ENCODE assay signal across 19 mouse cellular contexts in genomic region chr10:76259566-76260232, GRCm38 (mm10). TPM values are rescaled to one million over a fixed set of nuclear protein-coding genes. Genes with fewer than 3 reads are reported as not detected.
A peak's percentile ranks its signal among the peaks of the same experiment; 100 is the strongest.
DNase-seq lines count a peak whose midpoint lies in the region; ATAC-seq and TF ChIP-seq lines count a peak whose summit lies in the region.
"Had no signal": no experiment of that assay in that cellular context is flagged by ENCODE, and none has a peak within 500 bp of the region (broad histone marks: within the 10 kb centered on the region; RNA-seq: fewer than 3 reads in every experiment).

No protein-coding gene starts in this region.

- H3K4me3 ChIP-seq in hindbrain, embryonic 11.5 days (ENCODE audit: low read depth, low read length) = no peak overlapping the region
- H3K4me3 ChIP-seq in hindbrain, postnatal 0 days (ENCODE audit: low read length) = no peak overlapping the region
- H3K4me3 ChIP-seq in midbrain, embryonic 10.5 days = no peak overlapping the region
- H3K4me3 ChIP-seq in midbrain, embryonic 15.5 days = no peak overlapping the region
- H3K4me3 ChIP-seq: embryonic facial prominence, embryonic 15.5 days; forebrain, embryonic 12.5 days; heart, embryonic 13.5 days; limb, embryonic 12.5 days had no signal

- H3K4me1 ChIP-seq in hindbrain, embryonic 11.5 days (replicated peaks; ENCODE audit: control insufficient read depth, insufficient read depth, low read length) = no peaks in the 10 kb centered on the region
- no peaks in the 10 kb centered on the region; the same call in 1 of the 2 replicates for H3K4me1 ChIP-seq in hindbrain, postnatal 0 days (ENCODE audit: insufficient read depth, low read length)
- H3K4me1 ChIP-seq in midbrain, embryonic 10.5 days = peaks cover 24% of the 10 kb centered on the region
- peaks cover 7% of the 10 kb centered on the region for H3K4me1 ChIP-seq in midbrain, embryonic 15.5 days
- H3K4me1 ChIP-seq: forebrain, embryonic 12.5 days had no signal

- H3K36me3 ChIP-seq in hindbrain, embryonic 11.5 days (ENCODE audit: control insufficient read depth, insufficient read depth, low read length) = no peaks in the 10 kb centered on the region
- peaks cover 10% of the 10 kb centered on the region for H3K36me3 ChIP-seq in hindbrain, postnatal 0 days (ENCODE audit: insufficient read depth, low read length)
- peaks cover 6% of the 10 kb centered on the region; the same call in 1 of the 2 replicates for H3K36me3 ChIP-seq in midbrain, embryonic 10.5 days
- H3K36me3 ChIP-seq in midbrain, embryonic 15.5 days (replicated peaks) = no peaks in the 10 kb centered on the region
- H3K36me3 ChIP-seq: G1E had no signal

- H3K27ac ChIP-seq in hindbrain, embryonic 11.5 days (ENCODE audit: low read depth, low read length) = no peak overlapping the region
- H3K27ac ChIP-seq in hindbrain, postnatal 0 days = no peak overlapping the region
- peak overlapping the region; percentile 30; the same call in 1 of the 2 replicates for H3K27ac ChIP-seq in midbrain, embryonic 10.5 days (replicated peaks)
- no peak overlapping the region for H3K27ac ChIP-seq in midbrain, embryonic 15.5 days
- H3K27ac ChIP-seq: embryonic facial prominence, embryonic 15.5 days; forebrain, embryonic 12.5 days; heart, embryonic 13.5 days; hindbrain, embryonic 14.5 days; limb, embryonic 12.5 days; liver, embryonic 14.5 days had no signal

- H3K4me2 ChIP-seq in hindbrain, embryonic 11.5 days (replicated peaks; ENCODE audit: low read depth, low read length) = no peak overlapping the region
- H3K4me2 ChIP-seq in hindbrain, postnatal 0 days (ENCODE audit: low read depth, low read length) = no peak overlapping the region
- H3K4me2 ChIP-seq in midbrain, embryonic 15.5 days = no peak overlapping the region
- H3K4me2 ChIP-seq: embryonic facial prominence, embryonic 15.5 days; forebrain, embryonic 12.5 days; heart, embryonic 13.5 days; hindbrain, embryonic 14.5 days; limb, embryonic 12.5 days had no signal

- DNase-seq in hindbrain, embryonic 11.5 days (ENCODE audit: low spot score) = peak; percentile 27
- DNase-seq in hindbrain, postnatal 0 days (ENCODE audit: low spot score) = no peak
- peak; percentile 33 for DNase-seq in midbrain, embryonic 10.5 days (ENCODE audit: low spot score)
- DNase-seq in embryo, embryonic 10.5 days (ENCODE audit: low spot score) = peak; percentile 52
- DNase-seq in mesoderm, embryonic 11.5 days (ENCODE audit: low read depth, low spot score) = peak; percentile 18
- DNase-seq in retina, postnatal 1 day = no peak
- DNase-seq: adrenal gland, adult 8-10 months; cerebellum, postnatal 14 days; kidney, postnatal 14 days; thymus, postnatal 4 days had no signal

- H3K9ac ChIP-seq in hindbrain, embryonic 11.5 days (ENCODE audit: low read depth, low read length) = no peak overlapping the region
- H3K9ac ChIP-seq in hindbrain, postnatal 0 days (replicated peaks; ENCODE audit: low read length) = no peak overlapping the region
- no peak overlapping the region for H3K9ac ChIP-seq in midbrain, embryonic 15.5 days
- H3K9ac ChIP-seq: embryonic facial prominence, embryonic 15.5 days; forebrain, embryonic 12.5 days; heart, embryonic 13.5 days; hindbrain, embryonic 14.5 days; limb, embryonic 12.5 days; liver, embryonic 14.5 days had no signal

- TF ChIP-seq CTCF in hindbrain, postnatal 0 days (IDR thresholded peaks at IDR 0.05; ENCODE audit: low read depth) = no peak

- peaks cover 2% of the 10 kb centered on the region; the same call in 1 of the 2 replicates for H3K27me3 ChIP-seq in hindbrain, embryonic 11.5 days (ENCODE audit: control insufficient read depth, insufficient read depth, low read length)
- no peaks in the 10 kb centered on the region for H3K27me3 ChIP-seq in hindbrain, postnatal 0 days (ENCODE audit: insufficient read depth, low read length)
- H3K27me3 ChIP-seq in midbrain, embryonic 10.5 days (ENCODE audit: low read depth, poor library complexity, severe bottlenecking) = no peaks in the 10 kb centered on the region
- H3K27me3 ChIP-seq in midbrain, embryonic 15.5 days (replicated peaks) = no peaks in the 10 kb centered on the region
- H3K27me3 ChIP-seq: embryonic facial prominence, embryonic 15.5 days; forebrain, embryonic 12.5 days; heart, embryonic 13.5 days; limb, embryonic 12.5 days had no signal

- WGBS in hindbrain, embryonic 11.5 days = 71% methylated on average over 18 of the region's 18 CpGs
- WGBS in hindbrain, postnatal 0 days = 63% methylated on average over 18 of the region's 18 CpGs
- 77% methylated on average over 18 of the region's 18 CpGs for WGBS in midbrain, embryonic 10.5 days
- WGBS in midbrain, embryonic 15.5 days = 71% methylated on average over 18 of the region's 18 CpGs

- H3K9me3 ChIP-seq in hindbrain, embryonic 11.5 days (ENCODE audit: control insufficient read depth, low read length) = no peaks in the 10 kb centered on the region
- no peaks in the 10 kb centered on the region for H3K9me3 ChIP-seq in hindbrain, postnatal 0 days (ENCODE audit: low read length)
- no peaks in the 10 kb centered on the region for H3K9me3 ChIP-seq in midbrain, embryonic 10.5 days (replicated peaks)
- H3K9me3 ChIP-seq in midbrain, embryonic 15.5 days = no peaks in the 10 kb centered on the region
- H3K9me3 ChIP-seq: embryonic facial prominence, embryonic 15.5 days; forebrain, embryonic 12.5 days; G1E; heart, embryonic 13.5 days; limb, embryonic 12.5 days had no signal

- ATAC-seq in hindbrain, embryonic 11.5 days (ENCODE audit: low FRiP score) = no peak
- no peak for ATAC-seq in hindbrain, postnatal 0 days
- ATAC-seq in midbrain, embryonic 15.5 days (replicated peaks) = no peak
- ATAC-seq: intestine, postnatal 0 days had no signal

RNA-seq across cellular contexts. Expression of gene S100b, which starts 6.0 kb away (rescaled TPM):
- 0.42 and 0.45 TPM in 2 replicates for polyA plus RNA-seq in hindbrain, embryonic 11.5 days (2014; fragmentation: Nextera tagmentation; extraction: Ambion mirVana)
- total RNA-seq in hindbrain, postnatal 0 days (2014; rRNA removed) = 13.0 and 22.3 TPM in 2 replicates
- 25.2 and 26.7 TPM in 2 replicates for polyA plus RNA-seq in hindbrain, postnatal 0 days (2015; fragmentation: Nextera tagmentation; extraction: Ambion mirVana)
- not detected in 2 replicates for polyA plus RNA-seq in midbrain, embryonic 10.5 days (2016; fragmentation: Nextera tagmentation; extraction: Ambion mirVana)
- polyA plus RNA-seq in midbrain, embryonic 15.5 days (2015; fragmentation: Nextera tagmentation; extraction: Ambion mirVana) = 1.3 and 1.5 TPM in 2 replicates
- total RNA-seq: G1E had no signal
- polyA plus RNA-seq: G1E had no signal

RNA-seq across cellular contexts. Expression of gene Prmt2, which starts 22.0 kb away (rescaled TPM):
- polyA plus RNA-seq in hindbrain, embryonic 11.5 days (2014; fragmentation: Nextera tagmentation; extraction: Ambion mirVana) = 113 TPM in 2 replicates
- 148 and 174 TPM in 2 replicates for total RNA-seq in hindbrain, postnatal 0 days (2014; rRNA removed)
- 245 and 250 TPM in 2 replicates for polyA plus RNA-seq in hindbrain, postnatal 0 days (2015; fragmentation: Nextera tagmentation; extraction: Ambion mirVana)
- polyA plus RNA-seq in midbrain, embryonic 10.5 days (2016; fragmentation: Nextera tagmentation; extraction: Ambion mirVana) = 72.6 and 94.9 TPM in 2 replicates
- 400 and 410 TPM in 2 replicates for polyA plus RNA-seq in midbrain, embryonic 15.5 days (2015; fragmentation: Nextera tagmentation; extraction: Ambion mirVana)

Comparison
In these comparisons a context has a peak if more than half of its experiments do, and no peak if none do; other contexts are left out.
1. DNase-seq: peak in hindbrain, embryonic 11.5 days (single experiment), midbrain, embryonic 10.5 days (single experiment), embryo, embryonic 10.5 days (single experiment) and mesoderm, embryonic 11.5 days (single experiment); none in hindbrain, postnatal 0 days (single experiment) and retina, postnatal 1 day (single experiment).
2. RNA of gene S100b, which starts 6.0 kb away (polyA plus RNA-seq): 25.2 to 26.7 TPM in hindbrain, postnatal 0 days; 1.3 to 1.5 TPM in midbrain, embryonic 15.5 days, 0.42 to 0.45 TPM in hindbrain, embryonic 11.5 days and not detected in midbrain, embryonic 10.5 days; every median in the first group is over 10 times any median in the second.